Mouse (Mus musculus): ENCODE results near the gene Kbtbd12.
A peak's percentile ranks its signal among the peaks of the same experiment; 100 is the strongest.

Gene Kbtbd12

DNA sequence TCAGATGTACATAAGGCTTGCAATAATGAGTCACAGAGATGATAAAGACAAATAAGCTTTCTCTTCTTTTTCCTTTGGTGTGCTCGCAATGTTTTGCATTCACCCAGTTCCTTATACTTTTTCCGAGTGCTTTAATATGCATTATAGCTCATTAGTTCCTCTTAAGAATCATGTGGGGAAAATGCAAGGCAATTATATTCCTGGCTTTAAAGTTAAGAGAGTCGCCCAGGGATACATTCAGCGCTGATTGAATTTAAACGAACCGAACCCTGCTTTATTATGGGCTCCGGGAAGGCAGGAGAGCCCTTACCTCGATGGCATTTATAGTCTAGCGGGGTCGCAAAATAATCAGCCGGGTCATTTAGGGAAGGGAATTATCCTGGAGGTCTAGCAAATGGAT is 10.8 kb downstream of the Kbtbd12 start:
- no peak for DNase-seq (ENCODE audit: low spot score in 2 of 2)

- no peak for DNase-seq (ENCODE audit: low spot score in 2 of 2)
These were observed 11.3 kb downstream of the Kbtbd12 start for GRCm38 (mm10) chr6:88626462-88626861.

- DNase-seq (ENCODE audit: low spot score in 2 of 2), result no peak
These were observed 15.8 kb downstream of the Kbtbd12 start for GRCm38 (mm10) chr6:88621816-88622481.

DNA sequence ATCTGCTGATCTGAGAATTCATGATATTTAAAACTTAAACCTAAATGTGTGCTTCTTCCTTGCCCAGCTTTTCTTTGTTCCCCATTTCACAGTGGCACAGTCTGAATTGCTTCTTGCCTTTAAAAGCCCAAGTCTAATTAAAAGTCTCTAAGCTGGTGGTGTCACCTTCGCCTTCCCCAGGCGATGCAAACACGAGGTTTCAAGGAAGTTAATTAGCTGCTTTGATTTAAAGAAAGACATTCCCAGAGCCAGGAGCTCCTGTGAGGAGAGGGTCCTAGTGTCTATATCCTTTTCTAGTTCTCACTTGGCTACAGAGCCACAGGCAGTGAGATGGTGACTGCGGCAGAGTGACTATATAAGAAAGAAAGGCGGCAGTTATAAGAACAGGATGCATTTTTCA is 18.2 kb downstream of the Kbtbd12 start:
- no peak for DNase-seq (ENCODE audit: low spot score in 2 of 2)

DNA sequence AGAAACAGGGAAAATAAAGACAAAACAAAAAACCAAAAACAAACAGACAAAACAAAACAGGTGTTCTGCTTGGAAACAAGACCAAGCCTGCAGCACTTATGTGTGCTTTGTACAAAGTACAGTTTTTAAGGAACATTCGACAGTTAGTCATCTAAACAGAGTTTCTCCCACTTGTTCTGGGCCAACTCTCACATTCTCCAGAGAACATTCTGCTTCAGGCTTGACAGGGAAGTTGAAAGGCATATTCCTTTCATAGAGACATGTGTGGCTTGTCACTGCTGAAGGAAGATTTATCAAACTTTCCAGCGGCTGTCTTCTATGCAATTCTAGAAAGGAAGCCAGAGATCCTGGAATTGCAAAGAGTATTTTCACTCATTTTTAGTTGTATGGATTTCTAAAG is 22.4 kb downstream of the Kbtbd12 start:
- no peak for DNase-seq (ENCODE audit: low spot score in 2 of 2)

GRCm38 (mm10) chr6:88606417-88606816 is 31.3 kb downstream of the Kbtbd12 start:
- no peak for DNase-seq (ENCODE audit: low spot score in 2 of 2)

DNA sequence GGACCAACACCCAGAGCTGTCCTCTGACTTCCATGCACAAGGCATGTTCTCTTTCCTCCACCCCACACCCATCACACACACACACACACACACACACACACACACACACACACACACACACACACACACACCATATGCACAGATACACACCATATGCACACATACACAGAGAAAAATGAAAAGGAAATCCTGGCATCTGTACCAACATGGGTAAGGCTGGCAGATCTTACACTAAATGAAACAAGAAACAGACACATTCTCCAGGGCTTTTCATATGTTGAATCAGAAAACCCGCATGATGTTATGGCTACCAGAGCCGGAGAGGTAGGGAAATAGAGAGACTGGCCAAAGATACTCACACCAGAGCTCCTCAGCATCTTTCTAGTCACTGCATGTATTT is 32.0 kb downstream of the Kbtbd12 start:
- no peak for DNase-seq (ENCODE audit: low spot score in 2 of 2)

DNA sequence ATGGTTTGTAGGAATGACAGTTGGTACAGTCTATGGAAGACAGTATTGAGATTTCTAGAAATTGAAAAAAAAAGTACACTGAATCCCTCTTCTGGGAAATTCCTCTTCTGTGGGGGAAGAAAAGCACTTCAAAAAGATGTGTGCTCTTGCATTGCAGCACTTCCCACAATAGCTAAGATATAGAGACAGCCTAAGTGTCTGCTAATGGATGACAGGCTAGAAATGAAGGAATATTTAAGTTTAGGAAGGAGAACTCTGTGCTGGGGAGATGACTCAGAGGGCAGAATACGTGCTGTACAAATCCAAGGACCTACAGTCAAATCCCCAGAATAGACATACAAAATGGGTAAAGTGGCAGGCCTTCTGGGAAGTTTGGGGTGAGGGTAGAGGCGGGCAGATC is 32.5 kb downstream of the Kbtbd12 start:
- DNase-seq (ENCODE audit: low spot score in 2 of 2), result no peak

GRCm38 (mm10) chr6:88596108-88596507 is 41.6 kb downstream of the Kbtbd12 start:
- DNase-seq (ENCODE audit: low spot score in 2 of 2), result no peak

- no peak for DNase-seq (ENCODE audit: low spot score in 2 of 2)
These were observed 45.4 kb downstream of the Kbtbd12 start for GRCm38 (mm10) chr6:88592367-88592766.

- DNase-seq (ENCODE audit: low spot score in 2 of 2), result no peak
These were observed 47.5 kb downstream of the Kbtbd12 start for GRCm38 (mm10) chr6:88590231-88590630.

GRCm38 (mm10) chr6:88589517-88589916 is 48.2 kb downstream of the Kbtbd12 start:
- DNase-seq (ENCODE audit: low spot score in 2 of 2), result peak in 1 of 2 experiments; percentile 22

DNA sequence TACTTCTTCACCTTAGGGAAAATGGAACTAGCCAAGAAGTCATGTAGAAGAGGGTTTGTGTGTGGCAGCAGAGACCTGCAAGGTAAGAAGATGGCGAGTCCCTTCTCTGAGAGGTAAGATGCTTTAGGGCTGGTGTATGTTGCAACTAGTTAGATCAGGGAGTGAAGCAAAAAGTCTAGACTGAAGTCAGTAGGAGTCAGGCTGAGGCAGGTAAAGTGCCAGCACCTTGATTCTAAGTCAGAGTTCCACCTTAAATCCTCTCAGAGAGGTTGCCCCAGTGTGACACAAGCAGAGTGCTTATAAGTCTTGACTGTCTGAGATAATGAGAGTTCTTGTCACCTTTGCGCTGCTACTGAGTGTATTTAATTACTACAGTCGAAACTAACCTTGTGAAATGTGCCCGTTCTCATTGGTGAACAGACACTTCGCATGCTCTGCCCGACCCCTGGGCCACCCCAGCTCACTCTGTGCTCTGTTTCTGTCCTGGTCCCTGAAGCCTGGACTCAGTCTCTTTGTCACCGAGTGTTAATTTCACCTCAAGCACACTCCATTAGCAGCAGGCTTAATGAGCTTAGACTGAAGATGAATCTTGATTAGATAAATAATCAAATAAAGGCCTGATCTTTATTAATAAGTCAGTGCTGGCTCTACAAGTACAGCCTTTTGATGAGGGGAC is 49.0 kb downstream of the Kbtbd12 start:
- no peak for DNase-seq (ENCODE audit: low spot score in 2 of 2)

DNA sequence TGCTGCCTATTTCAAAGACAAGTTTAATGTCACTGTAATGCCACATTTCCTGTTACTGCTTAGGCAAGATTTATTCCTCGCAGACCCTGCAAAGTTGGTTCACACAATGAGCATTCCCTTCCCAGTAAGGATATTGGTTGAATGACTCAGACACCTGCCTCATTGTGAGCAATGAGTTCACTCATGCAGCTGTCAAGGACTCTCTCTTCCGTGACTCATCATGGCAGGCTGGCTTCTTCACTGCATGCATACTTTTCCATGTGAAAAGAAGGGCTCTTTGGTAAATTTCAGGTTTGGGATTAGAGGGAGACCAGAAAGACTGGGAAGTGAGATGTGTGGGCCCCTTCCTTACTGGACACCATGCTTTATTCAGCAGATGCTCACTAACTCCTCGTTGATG is 50.7 kb downstream of the Kbtbd12 start:
- no peak for DNase-seq (ENCODE audit: low spot score in 2 of 2)

DNA sequence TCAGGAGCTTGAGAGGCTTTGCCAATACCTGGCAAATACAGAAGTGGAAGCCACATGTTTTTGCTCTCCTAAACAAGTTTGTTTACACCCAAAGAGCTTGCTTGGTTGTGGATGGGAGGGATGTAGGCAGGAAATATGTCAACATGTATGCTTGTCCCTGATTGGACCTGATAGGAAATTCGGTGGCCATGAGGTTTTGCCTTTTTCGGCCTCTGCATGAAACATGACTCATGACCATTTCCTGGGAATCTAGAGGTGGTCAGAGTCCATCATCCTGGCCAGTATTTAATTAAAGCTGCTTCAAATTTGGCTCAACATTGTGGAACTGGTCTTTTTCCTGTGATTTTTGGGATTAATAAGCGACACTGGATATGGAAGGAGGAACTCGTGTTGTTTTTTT is 53.8 kb downstream of the Kbtbd12 start:
- no peak for DNase-seq (ENCODE audit: low spot score in 2 of 2)

DNA sequence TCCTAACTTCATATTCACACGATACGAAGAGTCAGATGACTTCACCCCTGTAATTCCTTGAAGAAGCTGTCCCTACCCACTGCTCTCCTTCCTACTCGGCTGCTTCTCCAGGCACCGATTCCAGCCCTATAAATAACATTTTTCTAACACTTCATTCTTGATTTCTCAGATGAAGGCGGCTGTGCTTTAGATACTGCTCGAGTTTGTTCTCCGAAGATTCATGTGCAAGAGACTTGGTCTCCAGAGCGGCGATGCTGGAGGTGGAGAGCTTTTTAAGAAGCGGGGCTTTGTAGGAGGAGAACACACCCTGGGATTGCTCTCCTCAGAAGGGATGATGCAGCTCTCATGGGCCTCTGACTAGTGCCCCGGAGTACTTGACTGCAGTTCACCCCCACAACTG is 61.3 kb downstream of the Kbtbd12 start:
- no peak for DNase-seq (ENCODE audit: low spot score in 2 of 2)

DNA sequence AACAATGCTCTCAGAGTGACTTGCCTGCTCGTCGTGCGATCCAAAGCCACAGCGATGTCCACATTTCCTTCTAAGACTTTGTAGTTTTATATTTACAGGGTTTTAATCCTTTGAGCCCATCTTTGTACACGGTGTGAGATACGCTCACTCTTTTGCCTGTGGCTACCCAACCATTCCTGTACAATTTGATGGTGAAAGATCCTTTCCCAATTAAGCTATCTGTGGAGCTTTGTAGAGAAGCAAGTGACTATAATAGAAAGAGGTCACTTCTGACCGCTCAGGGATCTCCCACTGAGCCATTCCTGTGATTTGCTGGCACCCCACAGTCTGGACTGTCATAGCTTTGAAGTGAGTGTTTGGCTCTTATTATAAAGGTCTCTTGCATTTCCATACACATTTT is 71.1 kb downstream of the Kbtbd12 start:
- no peak for DNase-seq (ENCODE audit: low spot score in 2 of 2)

DNA sequence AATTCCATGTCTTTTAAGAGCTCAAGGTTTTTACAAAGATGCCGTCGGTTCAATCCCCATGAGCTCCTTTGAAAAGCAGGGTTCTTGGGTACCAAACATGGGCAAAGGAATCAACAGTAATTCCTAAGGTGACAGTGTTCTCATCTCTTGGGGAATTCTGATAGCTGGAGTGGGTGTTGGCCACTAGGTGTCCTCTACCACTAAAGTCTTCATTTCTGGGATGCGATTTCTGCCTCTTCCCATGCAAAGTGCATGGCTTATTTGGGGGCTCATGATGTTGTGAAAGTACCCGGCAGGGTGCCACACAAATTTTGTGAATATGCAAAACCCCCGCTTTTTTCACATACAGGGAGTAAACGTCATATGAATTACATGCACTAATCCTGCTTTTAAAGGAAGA is 72.7 kb downstream of the Kbtbd12 start:
- no peak for DNase-seq (ENCODE audit: low spot score in 2 of 2)

- no peak for DNase-seq (ENCODE audit: low spot score in 2 of 2)
These were observed 77.6 kb downstream of the Kbtbd12 start for GRCm38 (mm10) chr6:88560156-88560555.

GRCm38 (mm10) chr6:88559688-88560087 is 78.1 kb downstream of the Kbtbd12 start:
- DNase-seq (ENCODE audit: low spot score in 2 of 2), result no peak

DNA sequence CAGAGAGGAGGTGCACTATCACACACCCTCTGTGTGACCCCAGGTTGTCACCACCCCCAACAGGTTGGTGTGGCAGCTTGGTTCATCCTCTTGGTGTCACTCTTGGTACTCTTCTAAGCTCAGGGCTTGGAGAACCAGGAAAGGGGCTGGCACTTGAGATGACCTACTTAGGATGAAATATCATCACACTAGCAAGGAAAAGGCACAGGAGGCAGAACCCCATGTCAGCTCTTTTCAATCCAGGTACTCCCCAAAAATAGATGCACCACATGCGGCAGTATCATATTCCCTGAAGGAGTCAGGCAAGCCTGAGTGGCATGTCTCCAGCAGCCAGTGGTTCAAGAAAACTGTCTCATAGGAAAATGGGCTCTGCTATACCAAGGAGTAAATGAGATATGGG is 79.7 kb downstream of the Kbtbd12 start:
- DNase-seq (ENCODE audit: low spot score in 2 of 2), result no peak

- DNase-seq (ENCODE audit: low spot score in 2 of 2), result no peak
These were observed 80.2 kb downstream of the Kbtbd12 start for GRCm38 (mm10) chr6:88557548-88557947.

DNA sequence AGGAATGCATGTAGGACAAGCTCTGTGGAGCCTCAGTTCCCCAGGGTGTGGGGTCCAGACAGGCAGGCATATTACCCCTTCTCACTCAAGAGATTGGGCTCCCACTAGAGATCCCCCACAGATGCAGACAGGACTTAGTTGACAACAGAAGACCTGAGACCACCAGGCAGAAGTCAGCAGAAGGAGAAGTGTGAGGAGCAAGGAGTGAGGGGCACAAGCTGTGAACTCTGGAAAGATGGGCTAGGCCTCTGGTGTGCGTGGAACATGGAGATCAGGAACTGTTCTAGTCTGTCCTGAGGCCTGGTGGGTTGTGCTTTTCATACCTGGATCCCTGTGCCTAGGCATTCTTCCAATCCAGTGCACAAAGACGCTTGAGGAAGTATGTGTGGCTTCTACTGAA is 87.8 kb downstream of the Kbtbd12 start:
- no peak for DNase-seq (ENCODE audit: low spot score in 2 of 2)
